Mouse (Mus musculus) granulocyte monocyte progenitor cell, adult 5-6 weeks (primary cell): ENCODE results near the gene Prm1. TPM values are rescaled to one million over a fixed set of nuclear protein-coding genes. Genes with fewer than 3 reads are reported as not detected.
"Not testable (repeated sequence)": the region's sequence is repeated elsewhere in the genome, so short reads cannot be mapped to it uniquely, and the experiment has no call there.

Experiments used
- ATAC-seq: replicated peaks from 2 replicates; pipeline ENCODE4 v1.8.0; 2016; ENCODE audit warnings: mild to moderate bottlenecking, moderate TSS enrichment, inconsistent platforms; ENCODE audit not compliant: poor library complexity, severe bottlenecking
- total RNA-seq, 2 experiments: library from RNA; stranded (forward) in 1 of 2; stranded (reverse) in 1 of 2; fragments of 200-712, 200-1000 nt in 1 of 2; fragments of >200 nt in 1 of 2; fragmentation: Nextera tagmentation in 1 of 2; gene quantifications; 2 replicates each; pipeline ENCODE4 v1.2.3; 2014 to 2017

Prm1 gene
- total RNA-seq, 2 experiments from 2014 or later, result not detected

GRCm38 (mm10) chr16:10827269-10827668, 21.6 kb upstream of the Prm1 start:
- ATAC-seq, result no peak

- ATAC-seq, result no peak
These were observed 20.2 kb upstream of the Prm1 start for GRCm38 (mm10) chr16:10825840-10826239.

- no peak for ATAC-seq
These were observed 18.9 kb upstream of the Prm1 start for GRCm38 (mm10) chr16:10824536-10824935.

GRCm38 (mm10) chr16:10821387-10821786, 15.7 kb upstream of the Prm1 start:
- no peak for ATAC-seq

- no peak for ATAC-seq
These were observed 14.3 kb upstream of the Prm1 start for GRCm38 (mm10) chr16:10819966-10820365.

GRCm38 (mm10) chr16:10818579-10819135, 13.0 kb upstream of the Prm1 start:
- peak; percentile 69 for ATAC-seq

GRCm38 (mm10) chr16:10814864-10815263, 9.2 kb upstream of the Prm1 start:
- 0 out of 2 replicates have a peak, but pooled peaks have one; percentile 8 for ATAC-seq

- no peak for ATAC-seq
These were observed 8.1 kb upstream of the Prm1 start for GRCm38 (mm10) chr16:10813726-10814125.

- ATAC-seq, result peak; percentile 54
These were observed 7.3 kb upstream of the Prm1 start, which contains the start of gene Gm11172 for GRCm38 (mm10) chr16:10812865-10813371. TSS of gene Gm11172 (plus strand) at chr16:10812915.

GRCm38 (mm10) chr16:10810376-10810775, 4.7 kb upstream of the Prm1 start:
- ATAC-seq, result no peak

- not testable (repeated sequence) for ATAC-seq
These were observed 3.2 kb downstream of the Prm1 start for GRCm38 (mm10) chr16:10802420-10802819.

- ATAC-seq, result no peak
These were observed 9.6 kb downstream of the Prm1 start, which contains the start of gene Prm2 for GRCm38 (mm10) chr16:10796034-10796433. TSS of gene Prm2 (minus strand) at chr16:10796134.

GRCm38 (mm10) chr16:10790702-10791101, 14.9 kb downstream of the Prm1 start, which contains the start of gene Prm3:
TSS of gene Prm3 (minus strand) at chr16:10790914.
- no peak for ATAC-seq

- ATAC-seq, result no peak
These were observed 16.8 kb downstream of the Prm1 start for GRCm38 (mm10) chr16:10788866-10789265.

- no peak for ATAC-seq
These were observed 17.4 kb downstream of the Prm1 start, which contains the start of gene Tnp2 for GRCm38 (mm10) chr16:10788271-10788670. TSS of gene Tnp2 (minus strand) at chr16:10788660.

GRCm38 (mm10) chr16:10787548-10788058, 18.0 kb downstream of the Prm1 start:
- ATAC-seq, result no peak

- ATAC-seq, result no peak
These were observed 18.7 kb downstream of the Prm1 start for GRCm38 (mm10) chr16:10786782-10787547.

GRCm38 (mm10) chr16:10786288-10786687, 19.4 kb downstream of the Prm1 start:
- ATAC-seq, result peak; percentile 45

- ATAC-seq, result peak; percentile 52
These were observed 20.0 kb downstream of the Prm1 start, which contains the start of gene Socs1 for GRCm38 (mm10) chr16:10785371-10786231. TSS of gene Socs1 (minus strand) at chr16:10785536.

GRCm38 (mm10) chr16:10784793-10785370, 20.8 kb downstream of the Prm1 start:
- ATAC-seq, result peak; percentile 48
